Mouse (Mus musculus) forebrain, embryonic 14.5 days (tissue): Measurements from ENCODE around the gene Glis2. TPM values are rescaled to one million over a fixed set of nuclear protein-coding genes. Genes with fewer than 3 reads are reported as not detected.
"Not testable (repeated sequence)": the region's sequence is repeated elsewhere in the genome, so short reads cannot be mapped to it uniquely, and the experiment has no call there.

Experiments
- ATAC-seq: fragments of 200-750 bp; cut with Nextera tagmentation; 2 replicates; pipeline ENCODE4 v1.8.0; 2017; ENCODE audit warnings: mild to moderate bottlenecking, moderate library complexity
- DNase-seq: peaks from one replicate; pipeline ENCODE4 v3.0.0-alpha.2; 2015; ENCODE audit warnings: low spot score
- H3K27ac ChIP-seq: fragments of 300-500 bp; sonication (generic); 2 replicates; pipeline ENCODE4 v1.5.1; 2014; ENCODE audit warnings: low read depth, mild to moderate bottlenecking, control low read depth, low read length, moderate library complexity
- H3K27me3 ChIP-seq: fragments of 300-500 bp; sonication (generic); replicated peaks from 2 replicates; pipeline ENCODE4 v1.6.1; 2014; ENCODE audit warnings: low read length, control low read depth, mixed read lengths; ENCODE audit not compliant: control insufficient read depth, insufficient read depth
- H3K36me3 ChIP-seq: fragments of 300-500 bp; sonication (generic); 2 replicates; pipeline ENCODE4 v1.6.1; 2014; ENCODE audit warnings: low read length, control low read depth; ENCODE audit not compliant: control insufficient read depth, insufficient read depth
- H3K4me1 ChIP-seq: fragments of 300-500 bp; sonication (generic); 2 replicates; pipeline ENCODE4 v1.6.1; 2014; ENCODE audit warnings: antibody characterized with exemption, low read length, control low read depth; ENCODE audit not compliant: control insufficient read depth, insufficient read depth
- H3K4me2 ChIP-seq: fragments of 300-500 bp; sonication (generic); 2 replicates; pipeline ENCODE4 v1.6.1; 2014; ENCODE audit warnings: mild to moderate bottlenecking, control low read depth, low read length
- H3K4me3 ChIP-seq: fragments of 300-500 bp; sonication (generic); 2 replicates; pipeline ENCODE4 v1.5.1; 2014; ENCODE audit warnings: low read depth, low read length, control low read depth
- H3K9ac ChIP-seq: fragments of 300-500 bp; sonication (generic); 2 replicates; pipeline ENCODE4 v1.6.1; 2014; ENCODE audit warnings: mild to moderate bottlenecking, low read length, control low read depth, moderate library complexity
- H3K9me3 ChIP-seq: fragments of 300-500 bp; sonication (generic); replicated peaks from 2 replicates; pipeline ENCODE4 v1.6.1; 2016; ENCODE audit warnings: low read length, control low read depth, mixed read lengths; ENCODE audit not compliant: control insufficient read depth
- WGBS: fragments of 180-500 bp; shearing (Covaris S2); extraction: QIAGEN DNeasy Blood & Tissue Kit; methylation state at CpG from one replicate; pipeline ENCODE4 v1.1.7; 2014; 5-methylcytosine and 5-hydroxymethylcytosine counted together
- polyA plus RNA-seq: library from polyadenylated mRNA; unstranded; fragments of >200 nt; fragmentation: Nextera tagmentation; extraction: Ambion mirVana; gene quantifications from 2 replicates; pipeline ENCODE4 v1.2.1, GENCODE M21; 2014

The Glis2 gene
- polyA plus RNA-seq, 1 experiment from 2014 or later = 9.0 TPM

GRCm38 (mm10) chr16:4570737-4571136 is 23.8 kb upstream of the Glis2 start:
- no peaks in the 10 kb centered on the region for H3K4me1 ChIP-seq
- H3K36me3 ChIP-seq = no peaks in the 10 kb centered on the region
- ATAC-seq (no peak), DNase-seq (no peak)
- H3K4me3 ChIP-seq = no peak overlapping the region
- no peak overlapping the region for H3K27ac ChIP-seq
- H3K9ac ChIP-seq = no peak overlapping the region
- H3K9me3 ChIP-seq = no peaks in the 10 kb centered on the region
- no peaks in the 10 kb centered on the region for H3K27me3 ChIP-seq
- H3K4me2 ChIP-seq = no peak overlapping the region
- WGBS = 51% methylated on average over 4 of the region's 4 CpGs

- Histone ChIP-seq H3K9ac (no peak overlapping the region), H3K9me3 (no peaks in the 10 kb centered on the region), H3K36me3 (no peaks in the 10 kb centered on the region), H3K4me1 (no peaks in the 10 kb centered on the region), H3K27me3 (no peaks in the 10 kb centered on the region), H3K4me3 (no peak overlapping the region), H3K27ac (no peak overlapping the region), H3K4me2 (no peak overlapping the region)
- DNase-seq (no peak), ATAC-seq (no peak)
- WGBS = 53% methylated on average over 2 of the region's 2 CpGs
Measured at GRCm38 (mm10) chr16:4576038-4576437, 18.5 kb upstream of the Glis2 start.

GRCm38 (mm10) chr16:4576873-4577272 is 17.6 kb upstream of the Glis2 start:
- Histone ChIP-seq H3K9ac (no peak overlapping the region), H3K4me2 (no peak overlapping the region), H3K4me1 (no peaks in the 10 kb centered on the region), H3K27me3 (no peaks in the 10 kb centered on the region), H3K27ac (no peak overlapping the region), H3K36me3 (no peaks in the 10 kb centered on the region), H3K4me3 (no peak overlapping the region), H3K9me3 (no peaks in the 10 kb centered on the region)
- ATAC-seq = no peak
- WGBS = 66% methylated on average over 2 of the region's 2 CpGs
- DNase-seq = no peak

GRCm38 (mm10) chr16:4578630-4579029 is 15.9 kb upstream of the Glis2 start:
- Histone ChIP-seq H3K4me3 (no peak overlapping the region), H3K4me2 (no peak overlapping the region), H3K27me3 (no peaks in the 10 kb centered on the region), H3K9ac (no peak overlapping the region), H3K4me1 (no peaks in the 10 kb centered on the region), H3K27ac (no peak overlapping the region), H3K9me3 (no peaks in the 10 kb centered on the region), H3K36me3 (no peaks in the 10 kb centered on the region)
- ATAC-seq (no peak), DNase-seq (no peak)
- 84% methylated on average over 7 of the region's 7 CpGs for WGBS

- not testable (repeated sequence) for H3K4me3 ChIP-seq, H3K36me3 ChIP-seq, DNase-seq, H3K9ac ChIP-seq, H3K4me1 ChIP-seq, H3K27ac ChIP-seq, H3K27me3 ChIP-seq, H3K4me2 ChIP-seq, ATAC-seq, H3K9me3 ChIP-seq
- 86% methylated on average over 4 of the region's 4 CpGs for WGBS
Measured at GRCm38 (mm10) chr16:4581179-4581578, 13.3 kb upstream of the Glis2 start.

GRCm38 (mm10) chr16:4583807-4584206 is 10.7 kb upstream of the Glis2 start:
- ATAC-seq = no peak
- no peaks in the 10 kb centered on the region for H3K4me1 ChIP-seq
- no peaks in the 10 kb centered on the region for H3K36me3 ChIP-seq
- 89% methylated on average over 3 of the region's 3 CpGs for WGBS
- DNase-seq = no peak
- H3K4me3 ChIP-seq = no peak overlapping the region
- no peaks in the 10 kb centered on the region for H3K27me3 ChIP-seq
- no peak overlapping the region for H3K4me2 ChIP-seq
- H3K9ac ChIP-seq = no peak overlapping the region
- H3K27ac ChIP-seq = no peak overlapping the region
- no peaks in the 10 kb centered on the region for H3K9me3 ChIP-seq

- WGBS = 76% methylated on average over 5 of the region's 5 CpGs
- no peaks in the 10 kb centered on the region for H3K27me3 ChIP-seq
- H3K4me1 ChIP-seq = no peaks in the 10 kb centered on the region
- H3K4me3 ChIP-seq = no peak overlapping the region
- H3K27ac ChIP-seq = no peak overlapping the region
- DNase-seq (no peak), ATAC-seq (no peak)
- H3K36me3 ChIP-seq = no peaks in the 10 kb centered on the region
- H3K9me3 ChIP-seq = no peaks in the 10 kb centered on the region
- H3K9ac ChIP-seq = no peak overlapping the region
- no peak overlapping the region for H3K4me2 ChIP-seq
Measured at GRCm38 (mm10) chr16:4584438-4584837, 10.1 kb upstream of the Glis2 start.

GRCm38 (mm10) chr16:4585642-4586530 is 8.6 kb upstream of the Glis2 start:
- 11% methylated on average over 14 of the region's 14 CpGs for WGBS
- DNase-seq = no peak

GRCm38 (mm10) chr16:4586531-4587123 is 7.9 kb upstream of the Glis2 start:
- Histone ChIP-seq H3K27ac (peak overlapping the region; percentile 66), H3K4me3 (peak overlapping the region; percentile 46), H3K27me3 (no peaks in the 10 kb centered on the region), H3K9me3 (no peaks in the 10 kb centered on the region), H3K4me2 (peak overlapping the region; percentile 58), H3K36me3 (0 out of 2 replicates have a peak, but pooled peaks cover 3% of the 10 kb centered on the region), H3K9ac (peak overlapping the region; percentile 64), H3K4me1 (no peaks in the 10 kb centered on the region)
- ATAC-seq (peak; percentile 98), DNase-seq (peak; percentile 97)
- under 1% methylated on average over 43 of the region's 43 CpGs for WGBS

More at GRCm38 (mm10) chr16:4585642-4586530, 8.6 kb upstream of the Glis2 start:
- peak overlapping the region; percentile 64 for H3K9ac ChIP-seq
- H3K36me3 ChIP-seq = 0 out of 2 replicates have a peak, but pooled peaks cover 3% of the 10 kb centered on the region
- ATAC-seq = peak; percentile 44
- H3K27ac ChIP-seq = peak overlapping the region; percentile 66; the same call in 1 of the 2 replicates
- peak overlapping the region; percentile 46 for H3K4me3 ChIP-seq
- H3K4me2 ChIP-seq = peak overlapping the region; percentile 58
- H3K4me1 ChIP-seq = no peaks in the 10 kb centered on the region
- no peaks in the 10 kb centered on the region for H3K27me3 ChIP-seq
- no peaks in the 10 kb centered on the region for H3K9me3 ChIP-seq
